Mouse (Mus musculus) spleen, adult 2 months (tissue): ENCODE measurements at regions not wholly inside any gene's neighbourhood (a gene's known extent, or its start where the extent isn't known, plus 50 kb on each side); places are given as distances from the start of the nearest gene placed in this dataset.

Experiments used
- DNase-seq, 2 experiments: peaks; one replicate each; pipeline versions ENCODE4 v3.0.0 to v3.0.0-alpha.2; 2012 to 2021; ENCODE audit warnings: low spot score in 2 of 2, low read depth in 1 of 2
- H3K27ac ChIP-seq: fragments of 200-500 bp; 2 replicates; pipeline ENCODE4 v1.5.1; 2012; ENCODE audit warnings: low read length, inconsistent platforms; ENCODE audit not compliant: insufficient read depth
- H3K27me3 ChIP-seq: fragments of 200-500 bp; 2 replicates; pipeline ENCODE4 v1.6.1; 2012; ENCODE audit warnings: mild to moderate bottlenecking, moderate library complexity, low read length, inconsistent platforms; ENCODE audit not compliant: control insufficient read depth, insufficient read depth
- H3K36me3 ChIP-seq: fragments of 200-500 bp; 2 replicates; pipeline ENCODE4 v1.6.1; 2012; ENCODE audit warnings: mild to moderate bottlenecking, low read length, inconsistent platforms; ENCODE audit not compliant: control insufficient read depth, insufficient read depth
- H3K4me1 ChIP-seq: fragments of 200-500 bp; 2 replicates; pipeline ENCODE4 v1.6.1; 2011; ENCODE audit warnings: inconsistent platforms; ENCODE audit not compliant: control insufficient read depth, insufficient read depth, insufficient read length
- H3K4me3 ChIP-seq: fragments of 200-500 bp; 2 replicates; pipeline ENCODE4 v1.5.1; 2011; ENCODE audit warnings: mild to moderate bottlenecking, inconsistent platforms; ENCODE audit not compliant: insufficient read depth, insufficient read length; ENCODE audit errors: extremely low read depth
- CTCF ChIP-seq: fragments of 200-500 bp; IDR thresholded peaks from 2 replicates; pipeline ENCODE4 v1.5.1; 2011; ENCODE audit warnings: mild to moderate bottlenecking, inconsistent platforms; ENCODE audit not compliant: insufficient read depth, insufficient read length, insufficient replicate concordance; ENCODE audit errors: extremely low read depth
- POLR2A ChIP-seq: fragments of 200-500 bp; IDR thresholded peaks from 2 replicates; pipeline ENCODE4 v1.6.1; 2011; ENCODE audit warnings: low read depth, low read length, inconsistent platforms
- WGBS: fragments of 180-500 bp; shearing (Covaris S2); methylation state at CpG from one replicate; pipeline ENCODE4 v1.1.7; 2018; 5-methylcytosine and 5-hydroxymethylcytosine counted together

DNA sequence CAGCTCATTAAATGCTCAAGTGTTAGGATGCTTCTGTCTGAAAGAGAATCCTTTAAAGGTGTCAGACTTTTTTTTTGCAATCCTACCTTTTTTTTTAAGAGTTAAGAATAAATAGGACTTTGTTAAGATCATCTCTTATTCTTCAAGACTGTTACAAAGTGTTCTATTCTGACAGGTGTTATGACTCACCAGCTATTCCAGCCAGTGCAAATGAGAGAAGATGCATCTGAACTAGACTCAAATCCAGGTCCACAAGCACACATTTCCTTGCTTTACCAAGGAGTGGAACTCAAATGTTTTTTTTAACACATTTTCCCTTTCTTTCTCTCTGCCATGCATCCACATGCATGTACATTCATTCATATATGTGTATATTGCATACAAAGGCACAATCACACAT lies 98.4 kb upstream of the Atp10a start:
- Histone ChIP-seq H3K4me3 (no peak overlapping the region), H3K4me1 (no peaks in the 10 kb centered on the region), H3K27me3 (no peaks in the 10 kb centered on the region), H3K27ac (no peak overlapping the region), H3K36me3 (no peaks in the 10 kb centered on the region)
- TF ChIP-seq POLR2A (no peak), CTCF (no peak)
- no peak for DNase-seq

DNA sequence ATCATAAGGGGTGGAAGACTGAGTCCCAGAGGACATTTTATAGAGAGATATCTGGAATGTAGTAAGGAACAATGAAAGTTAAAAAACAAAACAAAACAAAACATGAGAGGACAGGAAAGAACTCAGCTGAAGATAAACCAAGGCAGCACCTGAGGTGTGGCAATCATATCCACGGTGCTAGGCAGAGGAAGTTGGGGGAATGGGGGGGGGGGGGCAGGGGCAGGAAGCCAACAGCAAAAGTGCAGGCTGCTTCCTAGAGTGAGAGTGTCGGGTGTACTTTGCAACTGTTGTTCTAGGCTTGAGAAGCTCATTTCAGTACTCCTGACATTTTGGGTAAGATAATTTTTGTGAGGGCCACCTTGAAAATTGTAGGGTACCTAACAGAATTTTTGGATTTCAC lies 87.2 kb upstream of the Atp10a start:
- Histone ChIP-seq H3K4me1 (no peaks in the 10 kb centered on the region), H3K27me3 (no peaks in the 10 kb centered on the region), H3K4me3 (no peak overlapping the region), H3K27ac (no peak overlapping the region), H3K36me3 (no peaks in the 10 kb centered on the region)
- 2% methylated on average over 2 of the region's 2 CpGs for WGBS
- DNase-seq, result no peak
- no peak for TF ChIP-seq CTCF
- no peak for TF ChIP-seq POLR2A

GRCm38 (mm10) chr7:58584241-58584820 lies 71.6 kb upstream of the Atp10a start:
- no peak overlapping the region for H3K27ac ChIP-seq
- H3K4me3 ChIP-seq, result no peak overlapping the region
- H3K27me3 ChIP-seq, result no peaks in the 10 kb centered on the region
- no peaks in the 10 kb centered on the region for H3K36me3 ChIP-seq
- peak; percentile 19 to 22 for DNase-seq
- TF ChIP-seq CTCF (peak; percentile 81; the same call in 1 of the 2 replicates), POLR2A (no peak)
- WGBS, result 15% methylated on average over 4 of the region's 4 CpGs
- no peaks in the 10 kb centered on the region for H3K4me1 ChIP-seq

DNA sequence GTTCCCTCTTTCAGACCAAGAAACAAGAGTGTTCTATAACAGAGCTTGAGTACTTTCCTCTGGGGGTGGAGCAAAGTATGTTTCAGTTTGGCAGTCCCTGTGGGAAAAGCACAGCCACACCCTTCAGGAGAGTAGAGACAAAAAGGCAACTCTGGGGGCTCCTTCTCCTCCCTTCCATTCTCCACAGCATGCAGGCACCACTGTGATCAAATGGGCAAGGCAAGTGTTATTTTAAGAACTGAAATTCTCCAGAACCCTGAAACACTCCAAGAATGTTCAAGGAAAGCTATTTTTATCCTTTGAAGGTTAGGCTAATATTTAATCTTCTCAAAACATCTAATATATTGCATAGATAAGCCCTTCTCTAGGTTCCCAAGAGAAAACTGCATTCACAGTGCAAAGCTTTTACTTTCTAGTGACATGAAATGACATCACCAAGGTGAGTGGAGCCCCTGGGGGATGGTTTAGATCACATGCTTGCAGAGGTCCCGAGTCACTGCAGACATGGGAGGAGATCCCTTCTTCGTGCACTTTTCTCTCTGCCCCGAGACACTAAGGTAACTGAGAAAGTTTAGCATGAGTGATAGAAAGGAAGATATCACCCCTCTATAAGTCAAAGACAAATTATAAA lies 70.2 kb upstream of the Atp10a start:
- 74% methylated on average over 3 of the region's 3 CpGs for WGBS
- no peak for DNase-seq
- no peaks in the 10 kb centered on the region for H3K27me3 ChIP-seq

DNA sequence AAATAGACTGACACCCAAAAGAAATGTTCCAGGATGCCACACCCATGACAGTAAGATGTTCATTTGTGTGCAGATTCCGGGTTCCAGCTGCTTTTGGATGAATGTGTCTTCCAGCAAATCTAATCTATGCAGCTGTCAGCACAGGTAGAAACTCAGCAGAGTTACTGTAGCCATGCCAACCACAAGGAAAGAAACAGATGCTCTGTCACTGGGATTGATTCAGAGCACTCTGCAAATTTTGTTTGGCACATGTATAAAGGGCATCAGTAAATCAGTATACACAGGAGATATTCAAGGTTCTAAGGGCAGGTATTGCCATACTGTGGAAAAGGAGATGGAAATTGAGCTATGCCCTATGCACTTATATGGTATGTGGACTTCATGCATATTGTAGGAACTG lies 60.0 kb upstream of the Atp10a start:
- no peaks in the 10 kb centered on the region for H3K4me1 ChIP-seq
- DNase-seq, result no peak
- TF ChIP-seq CTCF (no peak), POLR2A (no peak)
- 88% methylated on average over 1 of the region's 1 CpGs for WGBS
- H3K27ac ChIP-seq, result no peak overlapping the region
- H3K27me3 ChIP-seq, result no peaks in the 10 kb centered on the region
- H3K4me3 ChIP-seq, result no peak overlapping the region
- no peaks in the 10 kb centered on the region for H3K36me3 ChIP-seq

More for the DNA sequence above, 70.2 kb upstream of the Atp10a start:
- Histone ChIP-seq H3K4me1 (no peaks in the 10 kb centered on the region), H3K27ac (no peak overlapping the region), H3K36me3 (no peaks in the 10 kb centered on the region), H3K4me3 (no peak overlapping the region)
- TF ChIP-seq CTCF, result no peak
- TF ChIP-seq POLR2A, result no peak
